Mouse (Mus musculus): ENCODE data around the gene Nasp. TPM values are rescaled to one million over a fixed set of nuclear protein-coding genes. Genes with fewer than 3 reads are reported as not detected.

The Nasp gene
- polyA plus RNA-seq, 1 experiment from 2014 or later: 172 TPM

DNA sequence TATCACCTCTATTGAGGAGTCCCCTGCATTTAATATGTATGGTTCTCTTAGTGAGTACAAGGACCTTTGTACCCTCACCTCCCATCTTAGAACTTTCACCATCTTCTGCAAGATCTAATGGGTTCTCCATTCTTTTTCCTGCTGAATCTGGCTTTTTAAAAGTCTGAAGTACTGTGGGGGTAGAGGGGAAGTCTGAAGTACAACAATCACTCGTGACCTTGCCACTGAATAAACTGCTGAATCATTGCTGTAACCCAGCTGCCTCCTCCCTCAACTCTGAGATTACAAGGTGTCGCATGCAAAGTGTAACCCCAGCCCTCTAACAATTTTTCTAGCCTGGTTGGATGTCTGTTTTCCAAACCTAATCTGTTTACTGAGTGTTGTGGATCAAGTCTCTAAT is 27.4 kb upstream of the Nasp start:
- Histone ChIP-seq H3K27ac (no peak overlapping the region), H3K27me3 (replicated peaks) (no peaks in the 10 kb centered on the region), H3K9me3 (no peaks in the 10 kb centered on the region), H3K36me3 (no peaks in the 10 kb centered on the region), H3K9ac (no peak overlapping the region), H3K4me2 (replicated peaks) (no peak overlapping the region), H3K4me3 (no peak overlapping the region), H3K4me1 (peaks cover 4% of the 10 kb centered on the region)
- ATAC-seq (ENCODE audit: low FRiP score, low read depth): no peak
- WGBS: 73% methylated on average over 2 of the region's 2 CpGs

DNA sequence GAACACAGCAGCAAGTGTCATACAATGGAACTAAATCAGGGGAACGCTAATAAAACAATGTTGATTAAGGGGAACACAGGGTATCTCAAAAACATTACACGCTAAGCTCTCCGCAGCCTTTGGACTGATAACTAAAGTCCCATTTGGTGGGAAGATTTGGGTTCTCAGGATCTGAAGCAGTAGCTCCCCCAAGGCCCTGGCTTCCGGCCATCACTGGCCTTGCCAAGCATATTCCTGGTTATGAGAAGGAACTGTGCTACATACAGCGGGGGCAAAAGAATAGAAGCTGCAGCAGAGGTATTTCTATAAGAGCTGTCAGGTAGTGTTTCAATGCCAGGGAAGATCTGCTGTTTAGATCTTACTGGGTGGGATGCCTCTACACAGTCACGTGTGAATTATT is 25.5 kb upstream of the Nasp start:
- no peaks in the 10 kb centered on the region for H3K27me3 ChIP-seq (replicated peaks)
- ATAC-seq (ENCODE audit: low FRiP score, low read depth): no peak
- WGBS: 89% methylated on average over 6 of the region's 6 CpGs

DNA sequence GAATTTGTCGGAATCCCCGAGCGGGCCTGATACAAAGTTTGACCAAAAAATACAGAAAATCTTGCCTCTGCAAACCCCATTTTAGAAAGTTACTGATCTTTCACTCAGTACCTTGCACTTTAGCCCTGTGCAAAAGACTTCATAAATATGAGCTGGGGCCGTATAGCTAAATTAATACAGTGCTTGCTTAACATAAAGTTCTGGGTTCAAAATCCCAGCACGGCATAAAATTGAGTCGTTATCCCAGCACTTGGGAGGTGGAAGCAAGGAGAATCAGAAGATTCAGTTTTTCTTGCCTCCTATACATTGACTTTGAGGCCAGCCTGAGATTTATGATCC is 24.0 kb upstream of the Nasp start:
- Histone ChIP-seq H3K27me3 (replicated peaks) (no peaks in the 10 kb centered on the region), H3K9ac (peak overlapping the region; percentile 87), H3K4me1 (peaks cover 25% of the 10 kb centered on the region), H3K36me3 (peaks cover 12% of the 10 kb centered on the region; the same call in 1 of the 2 replicates), H3K4me3 (peak overlapping the region; percentile 85), H3K4me2 (replicated peaks) (peak overlapping the region; percentile 80), H3K27ac (no peak overlapping the region), H3K9me3 (no peaks in the 10 kb centered on the region)
- ATAC-seq (ENCODE audit: low FRiP score, low read depth): peak; percentile 43
- WGBS: 12% methylated on average over 6 of the region's 6 CpGs

More for the DNA sequence above, 25.5 kb upstream of the Nasp start:
- Histone ChIP-seq H3K9me3 (no peaks in the 10 kb centered on the region), H3K4me3 (no peak overlapping the region), H3K36me3 (peaks cover 8% of the 10 kb centered on the region; the same call in 1 of the 2 replicates), H3K4me1 (peaks cover 14% of the 10 kb centered on the region), H3K9ac (no peak overlapping the region), H3K4me2 (replicated peaks) (no peak overlapping the region), H3K27ac (no peak overlapping the region)

DNA sequence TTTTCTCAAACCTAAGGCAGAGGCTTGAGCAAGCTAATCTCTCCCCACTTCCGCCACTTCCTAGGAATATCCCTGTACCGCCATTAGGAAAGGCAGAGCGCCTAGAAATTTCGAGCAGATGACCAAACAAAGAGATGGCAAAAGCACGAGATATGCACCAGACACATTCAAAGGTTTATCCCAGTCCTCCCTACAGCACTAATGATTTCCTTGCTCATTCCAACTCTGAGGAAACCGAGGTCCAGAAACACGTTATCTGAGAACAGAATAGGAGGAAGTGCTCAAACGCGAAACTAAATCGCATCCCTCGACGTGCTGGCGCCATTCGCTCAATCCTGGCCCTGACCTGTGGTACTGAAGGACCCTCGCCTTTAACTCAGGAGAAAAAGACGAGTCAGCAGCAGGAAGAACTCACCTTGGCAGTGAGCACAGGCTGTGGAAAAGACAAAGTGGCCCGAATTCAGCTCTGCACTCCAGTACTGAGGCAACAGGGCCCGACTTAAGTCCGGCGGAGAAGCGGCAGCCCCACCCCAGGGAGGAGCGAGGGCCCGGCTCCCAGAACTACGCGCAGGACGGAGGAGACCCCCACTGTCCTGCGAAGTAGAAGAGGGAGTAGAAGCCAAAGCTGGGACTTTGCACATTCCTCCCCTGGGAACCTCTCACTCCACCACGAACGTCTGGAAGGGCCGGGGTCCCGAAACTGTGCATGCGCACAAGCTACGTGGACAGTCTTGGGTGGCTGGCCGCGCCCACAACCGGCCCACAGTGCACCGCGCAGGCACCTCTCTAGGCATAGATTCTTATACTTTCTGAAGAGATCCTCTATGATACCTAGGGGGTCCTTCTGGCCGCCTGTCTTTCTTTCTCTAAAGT is 23.4 kb upstream of the Nasp start, which contains the start of gene Akr1a1:
TSS of gene Akr1a1 (minus strand) at position 757 of the 873 bp plus-strand sequence.
- WGBS: under 1% methylated on average over 39 of the region's 39 CpGs
- H3K4me2 ChIP-seq (replicated peaks): peak within 1 kb of the TSS; percentile 80
- peak within 1 kb of the TSS; percentile 85 for H3K4me3 ChIP-seq
- H3K27me3 ChIP-seq (replicated peaks): no peaks in the 10 kb centered on the region
- peak within 1 kb of the TSS; percentile 55; the same call in 1 of the 2 replicates for H3K27ac ChIP-seq
- H3K36me3 ChIP-seq: peaks cover 16% of the 10 kb centered on the region; the same call in 1 of the 2 replicates
- peak; percentile 99 for ATAC-seq (ENCODE audit: low FRiP score, low read depth)
- peaks cover 25% of the 10 kb centered on the region for H3K4me1 ChIP-seq
- H3K9me3 ChIP-seq: no peaks in the 10 kb centered on the region
- peak within 1 kb of the TSS; percentile 87 for H3K9ac ChIP-seq

DNA sequence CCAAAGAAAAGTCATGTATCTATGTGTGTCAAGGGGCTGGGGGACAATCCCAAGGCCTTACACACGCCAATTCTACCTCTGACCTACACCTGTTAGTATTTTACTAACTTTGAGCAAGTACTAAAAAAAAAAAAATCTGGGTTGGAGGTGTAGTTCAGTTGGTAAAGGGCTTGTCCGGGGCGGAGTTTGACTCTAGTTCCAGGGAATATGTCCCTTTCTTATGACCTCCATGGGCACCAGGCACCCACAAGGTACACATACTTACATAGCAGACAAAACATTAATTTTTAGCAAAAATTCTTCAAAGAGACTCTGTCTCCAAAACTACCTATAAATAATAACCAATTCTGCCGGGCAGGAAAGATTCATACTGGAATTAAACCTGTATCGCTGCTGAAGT is 22.6 kb upstream of the Nasp start:
- peaks cover 29% of the 10 kb centered on the region for H3K4me1 ChIP-seq
- H3K36me3 ChIP-seq: peaks cover 20% of the 10 kb centered on the region
- 0 out of 2 replicates have a peak overlapping the region, but pooled peaks have one; percentile 55 for H3K27ac ChIP-seq
- ATAC-seq (ENCODE audit: low FRiP score, low read depth): no peak
- WGBS: 46% methylated on average over 5 of the region's 5 CpGs
- H3K9me3 ChIP-seq: no peaks in the 10 kb centered on the region
- peak overlapping the region; percentile 80 for H3K4me2 ChIP-seq (replicated peaks)
- H3K4me3 ChIP-seq: peak overlapping the region; percentile 85
- H3K9ac ChIP-seq: peak overlapping the region; percentile 87
- no peaks in the 10 kb centered on the region for H3K27me3 ChIP-seq (replicated peaks)

DNA sequence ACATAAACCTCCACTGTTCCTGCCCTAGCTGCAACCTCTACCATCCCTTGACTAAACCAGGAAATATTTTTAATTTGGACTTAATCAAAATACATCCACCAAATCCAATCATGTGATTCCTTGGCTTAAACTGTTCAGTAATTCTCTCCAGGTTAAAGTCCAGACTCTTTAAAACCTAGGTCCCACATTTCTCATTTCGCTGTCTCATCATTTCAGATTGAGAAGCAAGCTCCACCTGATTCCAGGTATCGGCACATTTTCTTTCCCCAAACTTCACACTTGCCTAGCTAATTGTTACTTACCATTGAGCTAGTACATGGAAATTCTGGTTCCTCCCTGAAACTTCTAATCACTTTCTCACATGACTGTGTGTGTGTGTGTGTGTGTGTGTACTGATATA is 21.7 kb upstream of the Nasp start:
- Histone ChIP-seq H3K4me2 (replicated peaks) (peak overlapping the region; percentile 80), H3K9ac (no peak overlapping the region), H3K27me3 (replicated peaks) (no peaks in the 10 kb centered on the region), H3K4me1 (peaks cover 29% of the 10 kb centered on the region), H3K27ac (no peak overlapping the region), H3K36me3 (peaks cover 28% of the 10 kb centered on the region), H3K4me3 (no peak overlapping the region), H3K9me3 (no peaks in the 10 kb centered on the region)
- no peak for ATAC-seq (ENCODE audit: low FRiP score, low read depth)
- WGBS: 93% methylated on average over 2 of the region's 2 CpGs

DNA sequence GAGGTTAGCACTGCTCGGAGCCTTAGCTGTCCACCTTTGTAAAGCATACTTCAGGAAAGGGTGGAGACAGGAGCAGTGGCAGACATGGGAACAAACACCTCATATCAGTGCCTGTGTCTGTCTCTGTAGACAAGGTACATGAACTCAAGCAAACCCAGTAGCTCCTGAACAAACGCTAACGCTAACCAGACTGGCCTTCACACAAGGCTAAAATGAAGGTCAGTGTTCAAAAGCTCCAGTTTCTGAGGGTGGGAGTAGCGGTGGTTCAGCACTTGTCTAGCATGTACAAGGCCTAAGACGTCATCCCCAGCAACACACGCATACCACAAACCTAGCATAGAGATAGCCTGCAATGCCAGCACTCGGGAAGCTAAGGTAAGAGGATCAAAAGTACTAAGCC is 17.9 kb upstream of the Nasp start:
- ATAC-seq (ENCODE audit: low FRiP score, low read depth): no peak
- no peaks in the 10 kb centered on the region for H3K27me3 ChIP-seq (replicated peaks)
- no peak overlapping the region for H3K4me3 ChIP-seq
- peaks cover 29% of the 10 kb centered on the region for H3K4me1 ChIP-seq
- no peak overlapping the region for H3K9ac ChIP-seq
- no peaks in the 10 kb centered on the region for H3K9me3 ChIP-seq
- no peak overlapping the region for H3K27ac ChIP-seq
- 92% methylated on average over 7 of the region's 7 CpGs for WGBS
- H3K4me2 ChIP-seq (replicated peaks): no peak overlapping the region
- peaks cover 58% of the 10 kb centered on the region for H3K36me3 ChIP-seq

DNA sequence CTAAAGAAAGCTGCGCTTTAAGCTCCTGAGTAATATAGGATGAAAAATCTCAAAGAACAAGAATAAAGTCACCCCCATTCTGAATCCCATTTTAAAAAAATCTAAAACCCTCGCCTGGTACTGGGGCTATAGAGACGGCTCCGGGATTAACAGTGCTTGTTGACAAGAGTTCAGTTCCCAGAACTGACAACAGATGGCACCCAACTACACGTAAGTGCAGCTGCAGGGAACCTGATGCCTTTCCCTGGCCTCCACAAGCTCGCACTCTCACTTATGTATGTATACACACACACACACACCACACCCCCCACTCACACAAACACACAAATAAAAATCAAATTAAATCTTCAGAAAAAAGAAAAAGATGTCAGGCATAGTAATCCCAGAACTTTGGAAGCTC is 16.6 kb upstream of the Nasp start:
- Histone ChIP-seq H3K36me3 (peaks cover 66% of the 10 kb centered on the region), H3K9ac (no peak overlapping the region), H3K4me2 (replicated peaks) (no peak overlapping the region), H3K4me3 (no peak overlapping the region), H3K27ac (no peak overlapping the region), H3K27me3 (replicated peaks) (no peaks in the 10 kb centered on the region), H3K9me3 (no peaks in the 10 kb centered on the region), H3K4me1 (peaks cover 17% of the 10 kb centered on the region; the same call in 1 of the 2 replicates)
- WGBS: 73% methylated on average over 6 of the region's 6 CpGs
- ATAC-seq (ENCODE audit: low FRiP score, low read depth): no peak

DNA sequence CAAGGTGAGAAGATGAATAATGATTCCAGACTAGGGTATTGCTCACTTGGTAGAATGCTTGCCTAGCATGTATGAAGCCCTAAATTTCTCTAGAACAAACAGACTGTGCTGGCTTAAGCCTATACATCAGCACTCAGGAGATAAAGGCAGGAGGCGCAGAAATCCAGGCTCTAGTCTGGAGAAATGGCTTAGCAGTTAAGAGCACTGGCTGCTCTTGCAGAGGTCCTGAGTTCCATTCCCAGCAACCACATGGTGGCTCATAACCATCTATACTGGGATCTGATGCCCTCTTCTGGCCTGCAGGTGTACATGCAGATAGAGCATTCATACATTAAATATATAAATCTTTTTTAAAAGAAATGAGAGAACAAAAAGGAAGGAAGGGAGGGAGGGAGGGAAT is 14.3 kb upstream of the Nasp start:
- no peak for ATAC-seq (ENCODE audit: low FRiP score, low read depth)
- H3K27me3 ChIP-seq (replicated peaks): no peaks in the 10 kb centered on the region
- no peak overlapping the region for H3K27ac ChIP-seq
- H3K4me1 ChIP-seq: 0 out of 2 replicates have a peak, but pooled peaks cover 5% of the 10 kb centered on the region
- H3K9me3 ChIP-seq: no peaks in the 10 kb centered on the region
- no peak overlapping the region for H3K4me2 ChIP-seq (replicated peaks)
- no peak overlapping the region for H3K9ac ChIP-seq
- H3K36me3 ChIP-seq: peaks cover 76% of the 10 kb centered on the region
- H3K4me3 ChIP-seq: no peak overlapping the region
- WGBS: 97% methylated on average over 1 of the region's 1 CpGs

DNA sequence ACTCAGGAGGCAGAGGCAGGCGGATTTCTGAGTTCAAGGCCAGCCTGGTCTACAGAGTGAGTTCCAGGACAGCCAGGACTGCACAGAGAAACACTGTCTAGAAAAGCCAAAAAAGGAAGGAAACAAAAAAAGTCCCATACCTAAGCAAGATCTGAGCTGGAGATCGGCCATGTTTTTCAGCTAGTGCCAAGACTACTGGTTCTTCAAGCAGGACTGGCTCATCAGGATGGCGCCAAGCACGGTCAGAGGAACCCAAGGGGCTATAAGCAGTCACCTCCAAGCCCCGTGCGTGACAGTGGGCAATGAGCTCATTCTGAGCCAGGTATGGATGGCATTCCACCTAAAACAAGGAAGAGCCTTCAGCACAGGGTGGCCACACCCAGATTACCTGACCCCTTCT is 11.1 kb upstream of the Nasp start:
- H3K4me1 ChIP-seq: no peaks in the 10 kb centered on the region
- H3K27me3 ChIP-seq (replicated peaks): no peaks in the 10 kb centered on the region
- H3K36me3 ChIP-seq: peaks cover 89% of the 10 kb centered on the region
- no peaks in the 10 kb centered on the region for H3K9me3 ChIP-seq
- H3K27ac ChIP-seq: no peak overlapping the region
- H3K9ac ChIP-seq: no peak overlapping the region
- ATAC-seq (ENCODE audit: low FRiP score, low read depth): no peak
- no peak overlapping the region for H3K4me3 ChIP-seq
- H3K4me2 ChIP-seq (replicated peaks): no peak overlapping the region
- 94% methylated on average over 6 of the region's 6 CpGs for WGBS

DNA sequence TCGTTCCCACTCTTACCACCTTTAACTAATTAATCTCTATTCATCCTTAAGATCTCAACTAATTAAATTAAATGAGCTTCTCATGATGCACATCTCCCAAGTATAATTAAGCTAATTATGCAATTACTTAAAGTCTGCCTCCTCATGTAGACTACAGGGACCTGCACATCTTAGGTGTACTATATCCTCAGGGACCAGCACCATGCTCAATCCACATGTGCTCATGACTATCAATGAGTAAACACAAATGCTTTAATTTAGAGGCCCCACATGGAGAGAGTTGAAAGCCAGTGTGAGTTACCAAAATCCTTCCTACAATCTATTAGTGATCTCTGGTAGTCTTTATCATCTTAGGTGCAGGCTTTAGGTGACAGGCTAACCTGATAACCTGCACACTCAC is 7.5 kb upstream of the Nasp start:
- Histone ChIP-seq H3K4me3 (no peak overlapping the region), H3K9ac (no peak overlapping the region), H3K27ac (no peak overlapping the region), H3K4me2 (replicated peaks) (no peak overlapping the region), H3K27me3 (replicated peaks) (no peaks in the 10 kb centered on the region), H3K9me3 (no peaks in the 10 kb centered on the region), H3K36me3 (peaks cover 54% of the 10 kb centered on the region), H3K4me1 (no peaks in the 10 kb centered on the region)
- WGBS: 97% methylated on average over 1 of the region's 1 CpGs
- no peak for ATAC-seq (ENCODE audit: low FRiP score, low read depth)

DNA sequence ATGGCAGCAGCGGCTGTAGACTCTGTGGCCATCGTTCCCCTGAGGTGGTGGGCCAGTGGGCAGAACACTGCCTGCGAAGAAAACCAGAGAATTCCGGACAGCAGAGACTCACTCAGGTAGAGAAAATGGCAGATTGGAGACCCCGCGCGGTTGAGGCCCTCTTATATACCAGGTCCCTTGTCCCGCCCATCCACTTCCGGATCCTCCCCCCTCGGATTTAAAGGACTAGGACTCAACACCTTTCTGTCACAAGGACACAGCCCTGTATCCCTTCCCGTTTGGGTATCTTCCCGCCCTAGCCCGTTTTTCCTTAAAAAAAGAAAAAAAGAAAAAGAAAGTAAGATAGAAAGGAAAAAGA is 403 bp downstream of the Nasp start:
- under 1% methylated on average over 13 of the region's 13 CpGs for WGBS
- H3K9me3 ChIP-seq: no peaks in the 10 kb centered on the region
- peak; percentile 96 for ATAC-seq (ENCODE audit: low FRiP score, low read depth)

More for the DNA sequence above, 403 bp downstream of the Nasp start:
- Histone ChIP-seq H3K27ac (peak overlapping the region; percentile 69), H3K4me2 (replicated peaks) (peak overlapping the region; percentile 72), H3K4me1 (peaks cover 19% of the 10 kb centered on the region), H3K4me3 (peak overlapping the region; percentile 92), H3K27me3 (replicated peaks) (no peaks in the 10 kb centered on the region), H3K36me3 (peaks cover 3% of the 10 kb centered on the region; the same call in 1 of the 2 replicates), H3K9ac (peak overlapping the region; percentile 76)

Data from neural tube, embryonic 12.5 days (tissue).